Mouse (Mus musculus) forebrain, embryonic 15.5 days (tissue): ENCODE data around the gene Slc25a25. TPM values are rescaled to one million over a fixed set of nuclear protein-coding genes. Genes with fewer than 3 reads are reported as not detected.
"Not testable (repeated sequence)": the region's sequence is repeated elsewhere in the genome, so short reads cannot be mapped to it uniquely, and the experiment has no call there.

Experiments
- ATAC-seq: fragments of 200-750 bp; cut with Nextera tagmentation; replicated peaks from 2 replicates; pipeline ENCODE4 v1.8.0; 2017; ENCODE audit warnings: mild to moderate bottlenecking, moderate TSS enrichment, moderate library complexity
- H3K27ac ChIP-seq: fragments of 300-500 bp; sonication (generic); replicated peaks from 2 replicates; pipeline ENCODE4 v1.5.1; 2015; ENCODE audit warnings: mild to moderate bottlenecking, inconsistent platforms
- H3K27me3 ChIP-seq: fragments of 300-500 bp; sonication (generic); 2 replicates; pipeline ENCODE4 v1.6.1; 2015; ENCODE audit warnings: inconsistent platforms
- H3K36me3 ChIP-seq: fragments of 300-500 bp; sonication (generic); 2 replicates; pipeline ENCODE4 v1.6.1; 2015; ENCODE audit warnings: mild to moderate bottlenecking, inconsistent platforms
- H3K4me1 ChIP-seq: fragments of 300-500 bp; sonication (generic); 2 replicates; pipeline ENCODE4 v1.6.1; 2015; ENCODE audit warnings: inconsistent platforms
- H3K4me2 ChIP-seq: fragments of 300-500 bp; sonication (generic); replicated peaks from 2 replicates; pipeline ENCODE4 v1.6.1; 2015; ENCODE audit warnings: mild to moderate bottlenecking, inconsistent platforms
- H3K4me3 ChIP-seq: fragments of 300-500 bp; sonication (generic); 2 replicates; pipeline ENCODE4 v1.5.1; 2015; ENCODE audit warnings: mild to moderate bottlenecking, inconsistent platforms
- H3K9ac ChIP-seq: fragments of 300-500 bp; sonication (generic); replicated peaks from 2 replicates; pipeline ENCODE4 v1.6.1; 2015; ENCODE audit warnings: mild to moderate bottlenecking, inconsistent platforms
- H3K9me3 ChIP-seq: fragments of 300-500 bp; sonication (generic); 2 replicates; pipeline ENCODE4 v1.6.1; 2016; ENCODE audit warnings: inconsistent platforms
- WGBS: fragments of 180-500 bp; shearing (Covaris S2); methylation state at CpG from one replicate; pipeline ENCODE4 v1.1.7; 2015; ENCODE audit warnings: mixed read lengths; 5-methylcytosine and 5-hydroxymethylcytosine counted together
- polyA plus RNA-seq: library from polyadenylated mRNA; unstranded; fragments of >200 nt; fragmentation: Nextera tagmentation; extraction: Ambion mirVana; gene quantifications from 2 replicates; pipeline ENCODE4 v1.2.1, GENCODE M21; 2015

Gene Slc25a25
- polyA plus RNA-seq, 1 experiment from 2014 or later = 48.2 TPM

DNA sequence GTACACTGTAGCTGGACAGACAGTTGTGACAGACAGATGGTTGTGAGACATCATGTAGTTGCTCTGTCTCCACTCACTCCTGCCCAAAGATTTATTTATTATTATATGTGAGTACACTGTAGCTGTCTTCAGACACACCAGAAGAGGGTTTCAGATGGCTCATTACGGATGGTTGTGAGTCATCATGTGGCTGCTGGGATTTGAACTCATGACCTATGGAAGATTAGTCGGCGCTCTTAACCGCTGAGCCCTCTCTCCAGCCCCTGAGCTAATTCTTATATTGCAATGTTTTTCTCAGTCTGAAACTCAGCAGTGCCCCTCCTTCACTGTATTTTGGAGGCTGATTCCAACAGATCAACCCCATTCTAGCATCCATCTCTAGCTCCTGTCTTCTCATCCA lies 34.5 kb upstream of the Slc25a25 start:
- no peak for ATAC-seq
- H3K4me1 ChIP-seq = no peaks in the 10 kb centered on the region
- H3K4me2 ChIP-seq = no peak overlapping the region
- H3K9ac ChIP-seq = no peak overlapping the region
- no peaks in the 10 kb centered on the region for H3K9me3 ChIP-seq
- H3K4me3 ChIP-seq = no peak overlapping the region
- H3K36me3 ChIP-seq = no peaks in the 10 kb centered on the region
- 95% methylated on average over 4 of the region's 4 CpGs for WGBS
- no peaks in the 10 kb centered on the region for H3K27me3 ChIP-seq
- H3K27ac ChIP-seq = no peak overlapping the region

DNA sequence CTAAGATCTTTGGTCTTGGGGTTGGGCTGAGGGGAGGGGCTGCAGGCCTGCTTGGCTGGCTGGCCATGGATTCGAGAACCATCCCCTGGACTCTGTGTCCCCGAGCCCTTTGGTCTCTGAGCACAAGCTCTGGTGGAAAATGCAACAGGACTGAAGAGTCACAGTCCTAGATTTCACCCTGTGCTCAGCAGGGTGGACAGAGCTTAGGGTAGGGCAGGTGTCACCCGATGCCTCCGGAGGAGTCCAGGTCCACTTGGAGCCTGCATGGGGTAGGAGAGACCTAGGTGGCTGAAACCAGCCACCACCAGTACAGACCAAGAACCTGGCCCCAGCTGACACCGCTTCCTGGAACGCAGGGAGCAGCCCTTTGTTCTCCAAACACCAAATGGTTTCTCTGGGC lies 33.7 kb upstream of the Slc25a25 start:
- Histone ChIP-seq H3K36me3 (no peaks in the 10 kb centered on the region), H3K9ac (no peak overlapping the region), H3K27ac (no peak overlapping the region), H3K4me1 (no peaks in the 10 kb centered on the region), H3K4me3 (no peak overlapping the region), H3K4me2 (no peak overlapping the region), H3K9me3 (no peaks in the 10 kb centered on the region), H3K27me3 (no peaks in the 10 kb centered on the region)
- 84% methylated on average over 6 of the region's 6 CpGs for WGBS
- ATAC-seq = no peak

DNA sequence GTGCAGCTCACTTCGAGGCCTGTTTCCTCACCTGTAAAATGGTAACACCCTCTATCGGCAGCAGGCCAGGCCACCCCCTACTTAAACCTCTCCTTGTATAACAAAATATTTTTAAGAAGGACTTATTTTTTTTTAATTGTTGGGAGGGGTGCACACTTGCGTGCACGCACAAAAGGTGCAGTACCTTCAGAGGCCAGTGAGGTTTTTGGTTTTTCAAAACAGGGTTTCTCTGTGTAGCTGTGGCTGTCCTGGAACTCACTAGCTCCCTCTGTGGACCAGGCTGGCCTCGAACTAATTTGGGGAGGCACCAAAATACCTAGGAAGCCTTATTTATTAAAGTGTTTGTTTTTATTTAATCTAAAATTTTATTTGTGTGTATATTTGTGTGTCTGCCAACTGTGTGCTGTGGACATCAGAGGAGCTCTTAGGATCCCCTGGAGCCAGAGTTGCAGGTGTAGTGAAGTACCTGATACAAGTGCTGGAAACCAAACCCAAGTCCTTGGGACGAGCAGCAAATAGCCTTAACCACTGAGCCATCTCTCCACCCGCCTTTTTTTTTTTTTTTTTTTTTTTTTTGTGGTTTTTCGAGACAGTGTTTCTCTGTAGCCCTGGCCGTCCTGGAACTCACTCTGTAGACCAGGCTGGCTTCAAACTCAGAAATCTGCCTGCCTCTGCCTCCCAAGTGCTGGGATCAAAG lies 32.1 kb upstream of the Slc25a25 start:
- H3K4me1 ChIP-seq = no peaks in the 10 kb centered on the region
- WGBS = 74% methylated on average over 9 of the region's 9 CpGs
- no peak for ATAC-seq
- no peaks in the 10 kb centered on the region for H3K27me3 ChIP-seq
- no peak overlapping the region for H3K27ac ChIP-seq
- no peak overlapping the region for H3K9ac ChIP-seq
- H3K4me3 ChIP-seq = no peak overlapping the region
- no peak overlapping the region for H3K4me2 ChIP-seq
- H3K36me3 ChIP-seq = no peaks in the 10 kb centered on the region
- H3K9me3 ChIP-seq = no peaks in the 10 kb centered on the region

DNA sequence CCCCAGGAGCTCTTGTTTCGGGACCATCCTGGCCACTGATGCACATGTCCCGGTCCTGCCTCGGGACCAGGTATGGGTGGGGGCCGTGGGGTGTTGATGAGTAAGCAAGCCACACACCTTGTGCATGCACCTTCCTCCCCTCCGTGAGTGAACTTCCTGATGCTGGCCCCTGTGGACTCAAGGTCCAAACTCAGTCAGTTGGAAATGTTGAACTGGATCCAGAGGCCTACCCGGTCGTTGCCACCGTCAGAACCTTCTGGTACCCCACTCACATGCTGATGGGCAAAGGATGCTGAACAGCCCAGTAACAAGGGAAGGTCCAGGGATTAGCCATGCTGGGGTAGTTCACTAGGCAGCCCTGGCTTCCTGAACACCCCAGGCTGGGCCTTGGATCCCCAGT lies 31.1 kb upstream of the Slc25a25 start:
- H3K36me3 ChIP-seq = no peaks in the 10 kb centered on the region
- WGBS = 89% methylated on average over 8 of the region's 8 CpGs
- no peak overlapping the region for H3K27ac ChIP-seq
- ATAC-seq = no peak
- H3K4me1 ChIP-seq = no peaks in the 10 kb centered on the region
- H3K4me3 ChIP-seq = no peak overlapping the region
- no peaks in the 10 kb centered on the region for H3K9me3 ChIP-seq
- H3K27me3 ChIP-seq = no peaks in the 10 kb centered on the region
- no peak overlapping the region for H3K4me2 ChIP-seq
- H3K9ac ChIP-seq = no peak overlapping the region

DNA sequence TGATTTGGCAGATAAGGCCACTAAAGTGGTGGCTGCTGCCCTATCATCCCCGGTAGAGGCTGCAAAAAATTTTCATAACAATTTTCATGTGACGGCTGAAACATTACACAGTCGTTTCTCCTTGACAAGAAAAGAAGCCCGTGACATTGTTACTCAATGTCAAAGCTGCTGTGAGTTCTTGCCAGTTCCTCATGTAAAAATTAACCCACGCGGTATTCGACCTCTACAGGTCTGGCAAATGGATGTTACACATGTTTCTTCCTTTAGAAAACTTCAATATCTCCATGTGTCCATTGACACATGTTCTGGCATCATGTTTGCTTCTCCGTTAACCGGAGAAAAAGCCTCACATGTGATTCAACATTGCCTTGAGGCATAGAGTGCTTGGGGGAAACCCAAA lies 24.1 kb upstream of the Slc25a25 start:
- not testable (repeated sequence) for H3K4me3 ChIP-seq, ATAC-seq, H3K9ac ChIP-seq, H3K4me1 ChIP-seq, H3K9me3 ChIP-seq, H3K36me3 ChIP-seq, H3K27ac ChIP-seq, H3K4me2 ChIP-seq, H3K27me3 ChIP-seq
- 100% methylated on average over 4 of the region's 9 CpGs for WGBS

DNA sequence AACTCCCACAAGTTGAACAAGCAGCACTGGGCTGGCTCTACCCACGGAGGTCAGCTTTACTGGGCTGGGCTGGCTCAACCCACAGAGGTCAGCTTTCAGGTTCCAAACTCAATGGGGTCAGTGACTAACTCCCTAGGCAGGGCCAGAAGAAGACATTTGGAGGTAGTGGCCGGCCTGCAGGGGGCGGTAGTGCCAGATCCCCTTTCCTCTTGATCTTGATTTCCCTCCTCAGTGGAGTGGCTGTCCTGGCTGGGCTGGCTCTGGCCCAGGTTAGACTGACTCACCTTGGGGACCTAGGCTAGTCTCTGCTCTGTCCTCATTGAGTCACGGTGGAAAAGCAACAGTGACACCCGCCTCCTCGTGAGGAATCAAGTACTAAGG lies 20.4 kb upstream of the Slc25a25 start:
- 79% methylated on average over 6 of the region's 6 CpGs for WGBS
- Histone ChIP-seq H3K4me2 (no peak overlapping the region), H3K9ac (no peak overlapping the region), H3K27ac (no peak overlapping the region), H3K27me3 (no peaks in the 10 kb centered on the region), H3K9me3 (no peaks in the 10 kb centered on the region), H3K4me1 (no peaks in the 10 kb centered on the region), H3K36me3 (no peaks in the 10 kb centered on the region), H3K4me3 (no peak overlapping the region)
- no peak for ATAC-seq

DNA sequence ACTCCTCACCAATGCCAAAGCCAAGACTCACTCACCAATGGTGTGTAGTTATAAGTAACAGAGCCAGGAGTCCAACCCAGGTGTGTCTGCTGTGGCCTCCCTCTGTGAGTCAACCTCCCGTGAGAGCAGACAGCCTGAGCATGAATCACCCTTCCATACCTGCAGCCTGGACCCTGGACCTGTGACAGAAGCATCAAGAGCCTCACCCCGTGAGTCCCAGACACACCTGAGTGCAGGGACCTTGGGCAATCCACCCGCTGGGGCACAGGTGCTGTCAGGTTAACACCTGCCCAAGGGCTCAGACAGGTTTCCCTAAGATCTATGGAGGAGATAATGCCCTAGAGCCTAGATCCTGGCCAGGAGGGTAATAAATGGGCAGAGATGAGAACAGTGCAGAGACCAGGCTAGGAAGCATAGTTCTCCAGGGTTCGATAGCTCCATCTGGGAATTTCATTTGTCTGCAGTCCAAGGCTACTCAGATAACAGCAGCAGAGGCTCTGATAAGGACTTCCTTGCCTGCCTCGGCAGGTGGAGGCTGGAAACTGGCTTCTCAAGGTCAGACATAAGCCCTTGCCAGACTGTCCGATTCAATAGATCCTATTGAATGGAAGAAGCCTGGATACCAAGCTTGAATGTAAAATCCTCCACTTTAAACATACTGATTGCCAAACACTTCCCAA lies 19.9 kb upstream of the Slc25a25 start:
- no peaks in the 10 kb centered on the region for H3K27me3 ChIP-seq
- H3K4me1 ChIP-seq = no peaks in the 10 kb centered on the region
- no peak overlapping the region for H3K4me3 ChIP-seq
- no peak for ATAC-seq
- H3K4me2 ChIP-seq = no peak overlapping the region
- no peak overlapping the region for H3K9ac ChIP-seq
- WGBS = 88% methylated on average over 6 of the region's 6 CpGs
- H3K36me3 ChIP-seq = no peaks in the 10 kb centered on the region
- no peaks in the 10 kb centered on the region for H3K9me3 ChIP-seq
- H3K27ac ChIP-seq = no peak overlapping the region

DNA sequence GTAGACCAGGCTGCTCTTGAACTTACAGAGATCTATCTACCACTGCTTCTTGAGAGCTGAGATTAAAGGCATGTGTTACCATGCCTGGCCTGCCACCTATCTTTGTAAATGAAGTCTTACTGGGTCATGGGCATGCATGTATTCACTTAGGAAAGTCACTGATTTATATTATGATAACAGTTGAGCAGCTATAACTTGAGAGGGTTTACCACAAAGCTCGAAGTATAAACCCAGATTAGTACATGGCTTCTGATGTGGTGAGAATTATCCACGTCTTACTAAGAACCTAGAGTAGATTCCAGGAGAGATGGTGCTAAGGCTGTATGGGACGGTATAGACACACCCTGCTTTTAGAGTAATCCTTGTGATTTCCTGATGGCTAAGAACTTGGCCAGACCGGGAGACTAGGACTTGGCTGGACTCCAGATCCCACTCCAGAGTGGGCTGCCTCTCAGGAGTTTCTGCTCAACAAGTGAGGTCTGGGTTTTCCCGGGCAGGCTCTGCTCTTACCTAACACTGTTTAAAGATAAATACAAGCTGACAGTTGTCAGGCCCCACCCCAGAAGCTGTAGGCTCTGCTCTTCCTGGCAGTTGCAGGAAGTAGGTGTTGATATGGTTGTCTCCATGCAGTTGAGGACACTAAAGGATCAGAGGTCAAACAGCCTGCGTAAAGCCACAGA lies 13.1 kb upstream of the Slc25a25 start:
- ATAC-seq = no peak
- no peaks in the 10 kb centered on the region for H3K4me1 ChIP-seq
- no peaks in the 10 kb centered on the region for H3K36me3 ChIP-seq
- H3K4me2 ChIP-seq = no peak overlapping the region
- 71% methylated on average over 6 of the region's 6 CpGs for WGBS
- no peak overlapping the region for H3K9ac ChIP-seq
- H3K9me3 ChIP-seq = no peaks in the 10 kb centered on the region
- no peaks in the 10 kb centered on the region for H3K27me3 ChIP-seq
- H3K4me3 ChIP-seq = no peak overlapping the region
- H3K27ac ChIP-seq = no peak overlapping the region

DNA sequence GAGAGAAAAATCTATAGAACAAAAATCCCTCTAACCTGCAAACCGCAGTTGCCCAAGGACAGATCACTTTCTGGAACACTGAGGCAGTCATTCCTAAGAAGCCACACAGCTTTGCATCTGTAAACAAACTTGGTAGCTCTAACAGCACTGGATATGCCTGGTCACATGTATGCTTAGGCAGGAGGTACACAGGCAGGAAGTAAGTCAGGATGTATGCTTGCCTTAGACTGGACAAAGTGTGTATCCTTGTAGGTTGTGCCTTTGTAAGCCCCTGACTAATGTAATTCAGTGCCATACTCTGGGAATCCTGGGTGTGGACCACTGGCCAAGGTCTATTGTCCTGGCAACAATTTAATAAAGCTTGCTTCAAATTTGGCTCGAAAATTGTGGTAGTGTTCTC lies 12.5 kb upstream of the Slc25a25 start:
- Histone ChIP-seq H3K36me3 (no peaks in the 10 kb centered on the region), H3K9me3 (no peaks in the 10 kb centered on the region)
- WGBS = 66% methylated on average over 2 of the region's 2 CpGs

DNA sequence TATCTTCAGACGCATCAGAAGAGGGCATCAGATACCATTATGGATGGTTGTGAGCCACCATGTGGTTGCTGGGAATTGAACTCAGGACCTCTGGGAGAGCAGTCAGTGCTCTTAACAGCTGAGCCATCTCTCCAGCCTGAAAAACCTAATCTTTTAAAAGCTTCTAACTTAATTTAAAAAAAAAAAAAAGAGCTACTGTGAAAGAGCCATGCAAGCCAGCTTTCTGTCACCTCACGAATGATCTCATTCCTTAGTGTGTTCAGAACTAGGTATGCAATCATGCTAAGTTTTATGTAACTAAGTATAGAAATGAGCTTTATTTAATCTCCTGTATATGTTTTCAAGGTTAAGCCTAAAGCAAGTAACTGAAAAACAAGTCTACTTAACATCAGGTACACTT lies 8.4 kb upstream of the Slc25a25 start:
- Histone ChIP-seq H3K4me2 (no peak overlapping the region), H3K36me3 (0 out of 2 replicates have a peak, but pooled peaks cover 3% of the 10 kb centered on the region), H3K27ac (no peak overlapping the region), H3K9ac (no peak overlapping the region), H3K4me3 (no peak overlapping the region), H3K27me3 (no peaks in the 10 kb centered on the region), H3K4me1 (no peaks in the 10 kb centered on the region), H3K9me3 (no peaks in the 10 kb centered on the region)
- no peak for ATAC-seq
- 92% methylated on average over 2 of the region's 2 CpGs for WGBS

More for the DNA sequence above, 12.5 kb upstream of the Slc25a25 start:
- H3K27me3 ChIP-seq = no peaks in the 10 kb centered on the region
- no peak overlapping the region for H3K27ac ChIP-seq
- H3K4me3 ChIP-seq = no peak overlapping the region
- no peak overlapping the region for H3K4me2 ChIP-seq
- no peaks in the 10 kb centered on the region for H3K4me1 ChIP-seq
- no peak for ATAC-seq
- H3K9ac ChIP-seq = no peak overlapping the region

DNA sequence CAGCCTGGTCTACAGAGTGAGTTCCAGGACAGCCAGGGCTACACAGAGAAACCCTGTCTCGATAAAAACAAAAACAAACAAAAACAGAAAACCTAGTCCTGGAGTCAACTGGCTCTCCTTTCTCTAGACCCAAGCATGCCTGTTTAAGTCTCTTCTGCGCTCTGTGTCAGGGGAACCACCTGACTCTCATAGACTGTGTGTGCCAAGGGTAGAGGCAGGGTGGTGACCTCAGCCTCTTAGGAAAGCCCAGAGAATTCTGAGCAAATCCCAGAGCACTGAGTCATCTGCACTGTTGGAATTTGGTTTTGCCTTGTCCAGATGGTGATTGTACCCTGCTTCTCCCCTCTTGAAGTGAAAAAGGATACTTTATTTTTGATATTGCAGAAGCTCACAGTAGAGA lies 7.1 kb upstream of the Slc25a25 start:
- no peak for ATAC-seq
- Histone ChIP-seq H3K9me3 (no peaks in the 10 kb centered on the region), H3K4me3 (no peak overlapping the region), H3K27me3 (no peaks in the 10 kb centered on the region), H3K36me3 (0 out of 2 replicates have a peak, but pooled peaks cover 3% of the 10 kb centered on the region), H3K4me2 (no peak overlapping the region), H3K4me1 (peaks cover 7% of the 10 kb centered on the region), H3K27ac (no peak overlapping the region), H3K9ac (no peak overlapping the region)
- WGBS = 86% methylated on average over 2 of the region's 2 CpGs

DNA sequence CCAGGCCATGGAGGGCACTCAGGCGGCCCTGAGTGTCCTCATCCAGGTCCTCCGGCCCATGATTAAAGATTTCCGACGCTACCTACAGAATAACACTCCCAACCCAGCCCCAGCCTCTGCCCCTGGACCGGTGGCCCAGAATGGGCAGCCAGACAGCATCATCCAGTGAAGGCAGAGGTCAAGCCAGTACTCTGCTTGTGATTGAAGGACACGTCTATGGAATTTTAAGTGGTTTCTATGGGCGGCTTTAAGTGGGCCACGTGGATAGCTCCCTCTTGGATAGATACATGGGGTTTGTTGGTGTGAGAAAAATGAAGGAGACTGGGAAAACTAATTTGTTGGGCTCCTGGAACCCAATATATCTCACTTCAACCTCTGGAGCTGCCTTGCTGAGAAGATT lies 3.9 kb upstream of the Slc25a25 start:
- Histone ChIP-seq H3K27ac (no peak overlapping the region), H3K4me2 (no peak overlapping the region), H3K9ac (no peak overlapping the region), H3K4me3 (no peak overlapping the region), H3K27me3 (no peaks in the 10 kb centered on the region), H3K4me1 (peaks cover 26% of the 10 kb centered on the region), H3K9me3 (no peaks in the 10 kb centered on the region), H3K36me3 (0 out of 2 replicates have a peak, but pooled peaks cover 3% of the 10 kb centered on the region)
- no peak for ATAC-seq
- 93% methylated on average over 8 of the region's 8 CpGs for WGBS
